Mouse (Mus musculus) kidney, adult 9 months (tissue): ENCODE results near the gene Aldh1a1.
"Not testable (repeated sequence)": the region's sequence is repeated elsewhere in the genome, so short reads cannot be mapped to it uniquely, and the experiment has no call there.

Experiments used
- DNase-seq: peaks from one replicate; pipeline ENCODE4 v3.0.0; 2022

Aldh1a1 gene

DNA sequence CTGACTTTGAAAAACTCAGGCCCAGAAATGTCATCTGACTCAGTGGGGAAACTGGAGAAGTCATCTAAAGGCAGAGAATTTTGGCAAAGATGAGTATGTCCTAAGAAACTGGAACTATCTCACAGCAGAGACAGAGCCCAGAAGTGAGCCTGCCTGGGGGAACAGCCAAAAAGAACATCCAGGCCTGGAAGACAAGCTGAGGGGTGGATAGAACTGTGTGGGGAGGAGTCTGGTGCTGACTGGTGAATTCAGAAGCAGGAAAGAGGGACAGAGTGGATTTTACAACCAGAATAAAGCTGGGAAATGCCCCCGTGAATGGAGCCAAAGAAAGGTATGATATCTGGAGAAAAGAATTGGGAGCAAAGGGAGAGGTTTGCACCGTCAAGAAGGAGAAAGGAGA lies at the start of gene Aldh1a1:
TSS of gene Aldh1a1 (plus strand) at position 225 of the 400 bp plus-strand sequence.
- DNase-seq = no peak

DNA sequence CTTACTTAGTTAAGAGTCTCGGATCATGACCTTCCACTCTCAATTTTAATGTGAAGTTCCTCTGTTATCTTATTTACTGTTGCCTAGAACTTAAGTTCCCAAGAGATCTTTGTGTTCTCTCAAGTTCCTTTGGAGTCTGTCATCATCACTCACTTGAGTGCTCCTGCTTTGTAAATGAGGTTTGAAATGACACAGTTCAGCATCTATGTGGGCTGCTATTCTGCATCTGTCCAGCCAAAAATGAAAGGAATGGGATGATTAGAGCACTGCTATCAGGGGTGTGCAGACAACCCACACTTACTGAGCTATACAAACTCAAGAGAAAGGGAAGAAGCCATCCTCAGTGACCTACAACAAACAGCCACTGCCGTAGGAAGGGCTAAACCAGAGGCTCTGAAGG lies 44.7 kb upstream of the Aldh1a1 start:
- DNase-seq = no peak

DNA sequence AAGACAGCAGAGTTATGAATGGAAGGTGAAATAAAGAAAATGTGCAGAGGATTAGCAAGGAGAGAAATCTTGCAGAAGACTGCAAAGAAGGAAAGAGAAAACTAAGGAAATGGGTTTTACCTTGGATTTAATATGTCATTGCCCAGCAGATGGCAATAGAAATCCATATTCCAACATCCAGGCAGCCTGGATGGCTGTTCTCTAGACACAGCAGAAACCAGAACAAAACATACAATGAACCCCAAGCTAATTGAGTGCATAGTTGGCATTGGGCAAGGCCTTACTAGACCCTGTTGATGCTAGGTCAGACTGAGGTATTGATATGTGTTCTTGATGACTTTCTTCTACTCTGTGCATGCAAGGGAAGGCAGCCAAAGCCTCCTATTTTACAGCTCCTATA lies 43.0 kb upstream of the Aldh1a1 start:
- DNase-seq = peak; percentile 40

DNA sequence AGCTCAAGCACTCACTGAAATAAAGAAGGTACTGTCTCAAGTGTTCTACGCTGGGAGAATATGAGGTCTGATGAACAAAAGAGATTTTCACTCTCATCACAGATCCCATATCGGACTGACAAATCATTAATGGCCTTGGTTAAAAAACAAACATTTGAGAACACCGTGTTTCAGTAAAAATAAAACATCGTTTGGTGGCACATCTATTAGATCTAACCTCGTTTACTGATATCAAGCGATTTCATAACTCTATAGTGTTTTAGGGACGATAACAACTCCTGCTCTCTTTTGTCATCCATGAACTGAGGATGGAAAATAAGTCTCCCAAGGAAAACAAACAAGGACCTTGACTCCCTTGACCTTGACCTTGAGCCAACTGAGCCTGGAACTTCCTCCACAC lies 41.5 kb upstream of the Aldh1a1 start:
- no peak for DNase-seq

DNA sequence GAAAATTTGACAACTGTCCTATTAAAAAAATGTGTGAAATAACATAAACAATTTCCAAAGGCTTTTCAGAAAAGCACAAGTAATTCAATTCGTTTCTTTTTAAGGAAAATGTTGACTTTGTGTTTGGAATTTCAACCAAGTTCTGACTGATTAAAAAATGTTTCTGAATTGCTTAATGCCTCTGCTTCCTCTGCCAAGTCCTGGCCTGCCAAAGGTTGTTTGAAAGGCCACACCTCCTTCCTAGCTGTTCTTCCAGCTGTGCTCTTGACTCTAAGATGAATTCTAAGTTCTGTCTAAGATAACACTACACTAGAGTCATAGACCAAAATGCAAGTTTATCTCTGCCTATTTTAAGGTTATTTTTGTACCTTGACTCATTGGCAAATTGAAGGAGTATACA lies 8.0 kb upstream of the Aldh1a1 start:
- peak; percentile 32 for DNase-seq

DNA sequence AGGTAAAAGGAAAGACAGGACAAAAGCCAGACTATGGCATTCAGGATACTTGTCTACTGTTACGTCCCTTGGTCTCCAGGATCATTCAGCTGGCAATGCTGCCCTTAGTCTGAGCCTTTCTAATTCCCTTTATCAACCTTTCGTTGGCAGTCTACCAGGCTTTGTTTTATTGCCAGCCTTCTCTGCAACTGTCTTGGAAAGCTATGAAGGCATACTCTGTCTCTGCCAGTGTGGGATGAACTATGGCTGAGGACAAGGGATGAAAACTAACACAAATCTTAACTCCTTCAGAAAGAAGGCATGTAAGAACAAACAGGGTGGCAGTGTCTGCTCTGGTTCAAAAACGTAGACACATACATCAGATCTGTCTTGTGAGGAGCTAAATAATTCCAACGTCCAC lies 565 bp upstream of the Aldh1a1 start:
- DNase-seq = no peak

DNA sequence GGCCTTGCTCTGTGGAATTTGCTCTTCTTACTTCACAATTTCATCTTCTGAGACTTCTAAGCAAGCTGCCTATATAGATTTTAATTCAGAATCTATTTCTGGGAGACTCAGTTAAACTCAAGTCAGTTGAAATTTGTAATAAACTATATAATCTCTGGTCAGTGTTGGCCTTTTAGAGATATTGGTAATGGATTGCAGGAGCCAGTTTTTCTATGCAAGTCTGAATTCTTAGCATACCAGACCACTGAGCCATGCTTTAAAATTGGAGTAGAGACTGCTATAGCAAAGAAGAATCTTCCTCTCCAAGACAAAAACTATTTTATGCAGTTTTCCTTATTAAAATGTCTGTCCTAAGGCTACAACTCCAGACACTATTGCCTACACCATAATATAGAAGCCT lies 4.0 kb downstream of the Aldh1a1 start:
- DNase-seq = no peak

DNA sequence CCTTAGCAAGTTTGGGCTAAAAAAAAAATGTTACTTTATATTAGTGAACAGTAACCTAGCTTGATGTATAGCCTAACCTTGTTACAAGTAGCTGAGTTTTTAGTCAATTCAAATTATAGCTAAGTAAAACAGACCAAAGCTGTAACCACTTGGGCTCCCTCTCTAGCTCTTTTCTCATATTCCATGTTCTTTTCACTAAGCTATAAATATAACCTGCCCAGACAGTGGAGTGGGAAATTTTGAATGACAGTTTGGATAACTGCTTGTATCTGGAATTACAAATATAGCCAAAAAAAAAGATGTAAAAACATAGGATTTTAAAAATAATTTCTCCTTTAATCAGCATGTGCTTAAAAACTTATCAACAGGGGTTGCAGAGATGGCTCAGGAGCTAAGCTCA lies 12.8 kb downstream of the Aldh1a1 start:
- no peak for DNase-seq

DNA sequence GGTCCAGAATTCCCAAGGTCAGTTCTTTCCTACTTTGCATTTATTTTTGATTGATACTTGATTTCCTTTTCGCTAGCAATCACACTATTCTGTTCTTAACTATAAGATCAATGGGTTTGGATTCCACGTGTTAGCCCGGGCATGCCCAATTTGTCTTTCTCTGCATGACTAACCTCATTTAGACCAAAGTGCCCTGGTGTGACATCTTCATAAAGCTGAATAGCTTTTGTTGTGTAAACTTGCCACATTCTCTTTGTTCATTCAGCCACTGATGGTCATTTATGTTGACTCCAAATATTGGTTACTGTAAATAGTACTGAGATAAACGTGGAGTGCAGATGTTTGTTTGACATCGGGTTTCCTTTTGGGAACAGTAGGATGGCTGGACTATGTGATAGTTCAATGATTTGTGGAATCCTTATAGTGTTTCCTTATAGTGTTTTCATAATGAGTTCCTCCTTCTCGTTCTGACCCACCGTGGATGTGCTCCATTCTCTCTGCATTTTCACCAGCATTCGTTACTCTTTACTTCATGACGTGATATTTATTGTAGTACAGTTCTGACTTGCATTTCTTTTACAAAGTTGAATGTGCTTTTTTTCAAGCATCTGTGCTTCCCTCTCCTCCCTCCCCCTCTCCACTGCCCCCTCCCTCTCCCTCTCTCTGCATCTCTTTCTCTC lies 14.6 kb downstream of the Aldh1a1 start:
- no peak for DNase-seq

DNA sequence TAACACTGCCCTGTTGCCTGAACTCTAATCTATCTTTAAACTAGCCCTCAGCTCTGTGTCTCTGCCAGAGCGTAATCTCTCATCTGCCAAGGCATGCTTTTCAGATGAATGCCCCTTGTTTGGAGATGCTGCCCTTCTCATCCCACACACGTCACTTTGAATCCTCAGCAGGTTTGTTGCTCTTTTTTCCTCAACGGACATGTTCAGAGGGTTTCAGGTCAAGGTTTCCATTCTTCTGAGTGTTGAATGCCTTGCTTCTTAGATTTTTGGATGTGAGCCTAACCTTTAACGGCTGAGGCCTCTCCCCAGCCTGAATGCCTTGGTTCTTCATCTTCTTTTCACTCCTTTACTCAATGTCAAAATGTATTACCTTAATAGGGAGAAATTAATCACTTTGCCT lies 16.1 kb downstream of the Aldh1a1 start:
- DNase-seq = no peak

DNA sequence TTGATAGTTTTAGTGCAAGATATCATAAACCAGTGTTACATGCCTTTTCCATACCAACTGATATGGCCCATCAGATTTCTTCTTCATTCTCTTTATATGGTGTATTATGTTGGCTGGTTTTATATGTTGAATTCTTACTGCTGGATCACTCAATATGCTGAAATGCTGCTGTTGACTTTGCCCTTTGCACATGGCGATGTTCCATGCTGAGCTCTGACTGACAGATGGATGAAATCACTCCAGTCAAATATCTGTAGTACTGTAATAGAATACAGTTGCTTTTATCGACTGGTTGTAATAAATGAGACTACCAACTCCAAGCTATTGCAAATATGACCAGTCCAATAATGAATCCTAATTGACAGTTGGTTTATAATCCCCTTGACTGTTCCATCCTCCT lies 19.5 kb downstream of the Aldh1a1 start:
- no peak for DNase-seq

DNA sequence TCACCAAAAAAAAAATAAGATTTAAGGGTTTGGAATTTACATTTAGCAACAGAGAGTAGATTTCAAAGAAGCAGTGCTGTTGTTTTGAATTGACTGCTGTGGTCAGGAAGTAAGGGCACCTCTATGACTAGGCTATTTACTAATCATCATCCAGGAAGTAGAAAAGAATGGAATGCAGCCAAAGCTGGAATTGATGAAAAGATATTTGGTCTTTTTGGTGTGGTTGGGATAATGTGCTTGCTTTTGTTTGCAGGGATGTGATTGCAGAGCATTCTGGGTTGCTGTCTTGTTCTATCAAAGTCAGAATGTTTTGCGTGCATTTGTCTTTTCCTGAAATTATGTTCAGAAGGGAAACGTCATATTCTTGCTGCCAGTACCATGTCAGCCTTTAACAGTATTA lies 20.7 kb downstream of the Aldh1a1 start:
- DNase-seq = no peak

DNA sequence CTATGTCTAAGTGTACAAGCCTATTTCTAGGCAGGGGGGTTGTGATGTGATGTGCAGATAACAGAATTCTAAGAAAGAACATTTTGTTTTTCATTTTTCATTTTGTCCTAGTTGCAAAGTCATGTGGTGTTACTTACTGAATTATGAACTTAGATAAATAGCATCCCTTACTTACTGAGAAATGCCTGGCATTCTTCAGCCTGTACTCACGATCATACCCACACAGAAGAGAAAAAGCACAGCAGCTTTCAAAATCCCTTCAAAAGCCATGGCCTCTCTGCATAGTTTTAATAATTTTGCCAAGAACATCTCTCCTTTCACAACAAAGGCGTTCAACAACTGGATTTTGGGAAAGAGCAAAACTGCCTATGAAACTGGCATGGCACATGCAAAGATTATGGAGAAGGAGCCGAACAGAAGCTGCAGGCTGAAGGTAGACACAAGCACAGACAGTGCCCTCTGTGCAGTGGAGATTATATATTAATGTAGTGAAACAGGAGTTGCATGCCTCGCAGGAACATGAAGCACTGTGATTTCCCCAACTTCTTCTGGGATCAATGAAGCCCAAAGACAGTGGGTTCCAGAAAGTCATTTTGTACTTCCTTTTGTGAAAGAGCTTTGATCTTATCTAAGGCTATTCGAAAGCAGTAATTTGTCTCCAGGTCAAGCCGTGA lies 21.3 kb downstream of the Aldh1a1 start:
- no peak for DNase-seq

DNA sequence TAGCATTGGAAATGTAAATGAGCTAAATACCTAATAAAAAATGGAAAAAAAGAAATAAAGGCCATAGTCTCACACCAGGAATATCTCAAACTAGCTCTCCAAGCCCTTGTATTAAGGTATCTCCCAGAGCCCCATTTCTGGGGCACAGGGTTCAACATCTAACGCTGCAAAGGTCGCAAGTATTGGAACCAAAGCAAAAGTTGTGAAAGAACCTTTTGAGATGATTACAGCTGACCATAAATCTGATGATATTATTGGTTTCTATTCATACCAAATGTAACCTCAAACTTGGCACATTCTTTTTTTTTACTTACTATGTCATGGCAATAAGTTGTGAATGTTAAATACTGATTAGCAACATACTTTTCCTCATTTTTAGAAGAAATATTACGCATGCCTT lies 24.0 kb downstream of the Aldh1a1 start:
- DNase-seq = no peak

DNA sequence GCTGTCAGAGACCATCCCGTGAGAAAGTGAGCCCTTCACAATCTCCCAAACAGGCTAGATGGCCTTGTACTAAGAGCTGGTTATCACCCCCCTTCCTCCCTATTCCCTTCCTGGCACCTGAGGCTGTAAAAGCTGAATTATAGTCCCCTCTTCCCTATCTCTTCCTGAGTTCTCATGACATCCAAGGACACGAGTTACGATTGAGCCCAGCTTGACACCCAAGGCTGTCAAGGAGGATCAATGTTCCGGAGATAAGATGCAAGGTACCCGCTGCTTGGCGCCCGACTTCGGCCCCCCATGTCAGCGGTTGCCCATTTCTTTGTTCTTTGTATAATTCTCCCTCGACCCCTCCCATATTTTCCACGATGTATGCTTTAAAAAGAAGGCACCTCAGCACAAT lies 36.6 kb downstream of the Aldh1a1 start:
- not testable (repeated sequence) for DNase-seq

DNA sequence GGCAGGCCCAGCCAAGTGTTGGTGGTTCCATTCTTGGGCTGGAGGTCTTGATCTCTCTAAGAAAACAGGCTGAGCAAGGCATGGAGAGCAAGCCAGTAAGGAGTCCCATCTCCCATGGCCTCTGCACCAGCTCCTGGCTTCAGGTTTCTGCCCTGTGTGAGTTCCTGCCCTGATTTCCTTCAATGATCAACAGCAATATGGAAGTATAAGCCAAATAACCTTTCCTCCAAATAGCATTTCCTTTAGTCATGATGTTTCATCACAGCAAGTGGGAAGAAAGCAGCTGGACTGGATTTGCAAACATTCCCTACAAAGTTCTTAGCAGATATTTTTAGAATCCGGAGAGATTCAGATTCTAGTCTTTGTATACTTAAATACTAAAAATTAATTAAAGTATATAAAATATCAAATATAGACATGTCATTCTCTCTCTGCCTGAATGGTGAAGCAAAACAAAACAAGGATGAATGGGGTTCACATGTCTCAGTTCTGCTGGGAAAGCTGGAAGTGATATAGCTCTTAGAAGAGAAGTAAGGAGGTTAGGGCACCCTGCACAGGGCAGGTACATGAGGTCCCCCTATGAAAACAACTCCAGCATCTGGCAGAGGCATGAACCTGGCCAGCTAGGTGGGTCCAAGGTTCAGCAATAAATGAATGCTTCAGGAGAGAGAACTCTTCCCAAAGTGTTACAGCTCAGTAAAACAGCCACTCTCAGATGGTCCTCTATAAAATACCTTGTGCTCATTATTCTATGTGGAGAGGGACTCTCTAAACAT lies 37.6 kb downstream of the Aldh1a1 start:
- DNase-seq = peak; percentile 89

DNA sequence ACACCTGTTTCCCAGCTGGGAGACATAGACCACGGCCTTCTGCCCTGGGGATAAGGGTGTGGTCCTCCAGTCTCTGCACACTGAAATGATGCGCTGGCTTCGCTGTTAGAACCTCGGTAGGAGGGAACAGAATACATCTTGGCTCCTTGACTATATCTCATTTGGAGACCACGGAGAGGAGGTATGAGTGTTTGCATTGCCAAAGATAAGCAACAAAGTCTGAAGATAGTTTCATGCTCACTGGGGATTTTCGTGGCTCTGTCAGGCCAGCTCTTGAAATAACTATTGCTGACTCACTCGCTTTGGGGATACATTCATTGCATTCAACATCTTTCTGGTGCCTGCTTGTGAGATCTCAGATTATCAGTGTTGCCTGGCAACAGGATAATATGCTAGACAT lies 44.0 kb downstream of the Aldh1a1 start:
- no peak for DNase-seq

DNA sequence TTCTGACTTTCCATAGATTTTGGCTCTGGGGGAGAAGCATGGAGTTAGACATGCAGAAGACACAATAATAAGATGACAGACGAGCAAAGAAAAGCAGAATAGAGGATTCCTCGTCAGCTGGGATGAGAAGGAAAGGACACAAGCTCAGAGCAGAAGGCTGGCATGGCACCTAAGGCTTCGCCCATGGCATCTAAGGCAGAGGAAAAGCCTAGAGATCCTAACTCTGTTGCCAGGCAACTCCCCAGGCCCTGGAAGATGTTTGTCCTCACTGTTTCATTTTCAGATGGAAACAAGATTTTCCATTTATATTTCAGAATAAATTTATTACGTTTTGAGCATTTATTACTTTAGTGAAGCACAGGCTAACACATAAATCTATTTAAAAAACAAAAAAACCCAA lies 48.5 kb downstream of the Aldh1a1 start:
- DNase-seq = no peak

DNA sequence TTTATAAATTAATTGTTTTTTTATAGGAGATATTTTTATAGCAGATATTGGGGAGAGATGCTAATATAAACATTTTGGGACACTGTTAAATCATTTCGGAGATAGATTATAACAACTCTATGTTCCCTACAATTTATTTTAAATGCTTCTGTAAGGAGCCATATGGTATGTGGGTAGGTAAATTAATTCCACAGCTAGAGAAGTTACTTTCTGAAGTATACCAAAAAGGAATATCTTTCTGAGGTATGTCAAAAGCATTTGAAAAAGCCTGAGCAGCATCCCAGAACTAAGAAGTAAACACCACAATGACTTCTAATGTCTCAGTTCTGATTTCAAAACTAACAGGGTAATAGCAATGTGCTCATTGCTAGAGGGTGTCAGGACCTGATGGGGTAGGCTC lies 49.4 kb downstream of the Aldh1a1 start:
- DNase-seq = no peak

DNA sequence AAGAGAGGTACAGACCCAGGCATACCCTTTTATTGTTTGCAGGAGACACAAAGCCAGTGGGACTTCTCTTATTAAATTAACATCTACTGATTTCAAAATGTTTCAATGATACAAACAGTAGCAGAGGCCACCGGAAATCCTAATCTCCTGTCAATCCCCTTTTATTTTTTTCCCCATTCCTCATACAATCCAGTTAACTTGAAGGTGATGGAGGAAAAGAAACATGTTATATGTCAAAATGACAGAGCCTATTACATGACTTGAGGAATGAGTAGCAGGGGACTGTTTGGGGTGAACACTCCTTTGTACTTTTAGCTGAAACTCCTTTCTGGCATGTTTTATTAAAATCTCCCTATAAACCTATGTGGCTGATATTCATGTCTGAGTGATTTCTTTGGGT lies 51.3 kb downstream of the Aldh1a1 start:
- DNase-seq = no peak

DNA sequence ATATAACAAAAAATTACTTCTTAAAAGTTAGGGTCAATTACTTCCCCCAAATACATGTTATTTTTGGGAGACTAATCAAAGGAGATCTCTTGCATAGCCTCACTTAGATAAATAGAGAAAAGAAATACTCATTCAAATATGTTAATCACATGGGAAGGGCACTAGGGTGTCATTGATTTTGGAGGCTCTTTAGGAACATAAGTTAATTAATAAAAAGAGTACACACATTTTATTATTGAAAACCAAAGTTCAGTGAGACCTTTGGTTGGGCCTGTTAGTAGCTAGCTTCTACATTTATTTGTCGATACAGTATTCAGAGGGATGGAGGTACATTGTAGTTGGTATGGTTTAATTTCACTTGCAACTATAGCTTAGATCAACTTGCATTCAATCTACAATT lies 52.4 kb downstream of the Aldh1a1 start:
- no peak for DNase-seq

DNA sequence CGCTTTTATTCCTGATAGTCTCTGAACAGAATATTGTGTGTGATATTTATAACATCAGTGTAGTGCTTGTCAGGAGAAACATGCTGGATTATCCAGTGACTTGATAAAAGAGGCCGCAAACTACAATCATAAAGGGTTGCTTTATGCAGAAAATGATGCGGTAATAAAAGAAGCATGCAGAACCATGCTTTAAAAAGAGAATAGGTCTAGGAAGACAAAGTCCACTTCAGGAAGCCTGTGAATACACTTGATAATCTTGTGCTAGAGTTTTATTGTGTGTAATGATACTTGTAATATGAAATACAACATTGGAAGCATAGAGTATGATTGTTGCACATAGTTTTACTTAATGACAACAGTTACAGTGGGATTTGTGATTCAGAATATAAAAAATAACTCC lies 54.5 kb downstream of the Aldh1a1 start:
- no peak for DNase-seq

DNA sequence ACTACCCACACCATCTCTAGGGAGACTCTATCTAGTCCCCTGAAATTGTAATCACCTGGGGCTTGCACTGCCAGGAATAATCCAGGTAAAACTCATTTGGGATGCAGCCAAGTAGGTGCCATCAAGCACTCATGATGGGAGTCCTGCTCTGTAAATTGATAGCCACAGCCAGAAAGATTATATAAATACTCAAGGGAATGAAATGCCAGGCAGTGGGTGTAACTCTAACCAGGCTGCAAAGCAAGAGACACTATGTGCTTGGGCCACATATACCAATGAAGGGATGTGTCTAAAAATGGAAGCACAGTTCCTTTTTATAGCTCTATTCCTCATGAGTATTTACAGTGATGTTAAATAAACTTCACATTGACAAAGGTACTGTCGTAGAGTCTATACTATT lies 56.9 kb downstream of the Aldh1a1 start:
- DNase-seq = no peak

DNA sequence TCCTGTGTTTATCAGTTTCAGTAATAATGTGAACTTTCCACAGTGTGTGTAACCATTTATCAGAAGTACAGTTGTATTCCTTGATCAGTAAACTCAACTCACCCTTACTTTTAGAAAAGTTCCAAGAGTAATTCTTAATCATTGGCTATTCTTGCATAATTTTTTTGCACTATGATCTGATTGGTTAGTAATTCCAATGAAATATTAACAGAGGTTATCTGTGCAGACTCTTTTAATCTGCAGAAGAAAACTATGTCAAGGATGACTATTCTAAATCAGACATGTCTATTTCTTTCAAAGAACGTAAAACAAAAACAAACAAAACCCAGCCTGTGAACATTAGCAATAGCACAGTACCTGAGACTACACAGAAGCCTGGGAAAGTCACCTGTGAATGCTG lies 62.9 kb downstream of the Aldh1a1 start:
- DNase-seq = peak; percentile 11
